Mouse (Mus musculus): ENCODE measurements around the gene Lrrc32. TPM values are rescaled to one million over a fixed set of nuclear protein-coding genes. Genes with fewer than 3 reads are reported as not detected.

The Lrrc32 gene
- polyA plus RNA-seq, 1 experiment from 2014 or later = 4.1 TPM

- 87% methylated on average over 1 of the region's 1 CpGs for WGBS
- H3K4me2 ChIP-seq (replicated peaks) = no peak overlapping the region
- peaks cover 11% of the 10 kb centered on the region for H3K27me3 ChIP-seq
- ATAC-seq (ENCODE audit: low FRiP score, low read depth) = no peak
- no peak overlapping the region for H3K4me3 ChIP-seq
- no peaks in the 10 kb centered on the region for H3K9me3 ChIP-seq
- H3K36me3 ChIP-seq = no peaks in the 10 kb centered on the region
- H3K27ac ChIP-seq (replicated peaks) = no peak overlapping the region
- H3K9ac ChIP-seq (replicated peaks) = no peak overlapping the region
- 0 out of 2 replicates have a peak, but pooled peaks cover 3% of the 10 kb centered on the region for H3K4me1 ChIP-seq
Observed at GRCm38 (mm10) chr7:98480481-98480880, 8.6 kb upstream of the Lrrc32 start.

GRCm38 (mm10) chr7:98481066-98481734 lies 7.9 kb upstream of the Lrrc32 start:
- H3K4me3 ChIP-seq = no peak overlapping the region
- no peaks in the 10 kb centered on the region for H3K36me3 ChIP-seq
- 16% methylated on average over 9 of the region's 9 CpGs for WGBS
- no peak overlapping the region for H3K4me2 ChIP-seq (replicated peaks)
- H3K9me3 ChIP-seq = no peaks in the 10 kb centered on the region
- H3K27ac ChIP-seq (replicated peaks) = no peak overlapping the region
- H3K4me1 ChIP-seq = 0 out of 2 replicates have a peak, but pooled peaks cover 3% of the 10 kb centered on the region
- peaks cover 11% of the 10 kb centered on the region for H3K27me3 ChIP-seq
- ATAC-seq (ENCODE audit: low FRiP score, low read depth) = peak; percentile 71
- no peak overlapping the region for H3K9ac ChIP-seq (replicated peaks)

GRCm38 (mm10) chr7:98481861-98482260 lies 7.2 kb upstream of the Lrrc32 start:
- Histone ChIP-seq H3K27me3 (peaks cover 11% of the 10 kb centered on the region), H3K4me1 (peaks cover 7% of the 10 kb centered on the region), H3K27ac (replicated peaks) (no peak overlapping the region), H3K9ac (replicated peaks) (no peak overlapping the region), H3K36me3 (no peaks in the 10 kb centered on the region), H3K9me3 (no peaks in the 10 kb centered on the region), H3K4me3 (no peak overlapping the region), H3K4me2 (replicated peaks) (no peak overlapping the region)
- no peak for ATAC-seq (ENCODE audit: low FRiP score, low read depth)
- 85% methylated on average over 8 of the region's 8 CpGs for whole genome bisulfite sequencing

GRCm38 (mm10) chr7:98482551-98483267 lies 6.4 kb upstream of the Lrrc32 start:
- ATAC-seq (ENCODE audit: low FRiP score, low read depth) = no peak
- Histone ChIP-seq H3K4me1 (peaks cover 7% of the 10 kb centered on the region), H3K4me3 (no peak overlapping the region), H3K27ac (replicated peaks) (no peak overlapping the region), H3K27me3 (peaks cover 13% of the 10 kb centered on the region), H3K9me3 (no peaks in the 10 kb centered on the region), H3K4me2 (replicated peaks) (no peak overlapping the region), H3K9ac (replicated peaks) (no peak overlapping the region), H3K36me3 (no peaks in the 10 kb centered on the region)
- 65% methylated on average over 12 of the region's 12 CpGs for WGBS

- H3K9ac ChIP-seq (replicated peaks) = no peak overlapping the region
- H3K36me3 ChIP-seq = no peaks in the 10 kb centered on the region
- no peaks in the 10 kb centered on the region for H3K9me3 ChIP-seq
- H3K4me2 ChIP-seq (replicated peaks) = no peak overlapping the region
- H3K27me3 ChIP-seq = peaks cover 18% of the 10 kb centered on the region
- ATAC-seq (ENCODE audit: low FRiP score, low read depth) = no peak
- H3K4me3 ChIP-seq = no peak overlapping the region
- no peak overlapping the region for H3K27ac ChIP-seq (replicated peaks)
- 35% methylated on average over 8 of the region's 8 CpGs for WGBS
- H3K4me1 ChIP-seq = peaks cover 7% of the 10 kb centered on the region
Observed at GRCm38 (mm10) chr7:98483268-98483607, 5.8 kb upstream of the Lrrc32 start.

GRCm38 (mm10) chr7:98484878-98485277 lies 4.2 kb upstream of the Lrrc32 start:
- Histone ChIP-seq H3K36me3 (no peaks in the 10 kb centered on the region), H3K27ac (replicated peaks) (no peak overlapping the region), H3K4me2 (replicated peaks) (no peak overlapping the region), H3K9me3 (no peaks in the 10 kb centered on the region), H3K9ac (replicated peaks) (no peak overlapping the region), H3K4me1 (peaks cover 12% of the 10 kb centered on the region), H3K4me3 (no peak overlapping the region), H3K27me3 (peaks cover 29% of the 10 kb centered on the region)
- ATAC-seq (ENCODE audit: low FRiP score, low read depth) = no peak
- 89% methylated on average over 3 of the region's 3 CpGs for WGBS

GRCm38 (mm10) chr7:98485508-98485907 lies 3.6 kb upstream of the Lrrc32 start:
- H3K27me3 ChIP-seq = peaks cover 36% of the 10 kb centered on the region
- H3K4me1 ChIP-seq = peaks cover 15% of the 10 kb centered on the region
- H3K4me2 ChIP-seq (replicated peaks) = no peak overlapping the region
- H3K4me3 ChIP-seq = no peak overlapping the region
- 79% methylated on average over 4 of the region's 4 CpGs for WGBS
- H3K27ac ChIP-seq (replicated peaks) = no peak overlapping the region
- H3K36me3 ChIP-seq = no peaks in the 10 kb centered on the region
- no peak overlapping the region for H3K9ac ChIP-seq (replicated peaks)
- H3K9me3 ChIP-seq = no peaks in the 10 kb centered on the region
- ATAC-seq (ENCODE audit: low FRiP score, low read depth) = no peak

GRCm38 (mm10) chr7:98486471-98486917 lies 2.6 kb upstream of the Lrrc32 start:
- no peak for ATAC-seq (ENCODE audit: low FRiP score, low read depth)
- peaks cover 45% of the 10 kb centered on the region for H3K27me3 ChIP-seq
- 67% methylated on average over 7 of the region's 7 CpGs for WGBS
- H3K4me3 ChIP-seq = no peak overlapping the region
- H3K4me2 ChIP-seq (replicated peaks) = no peak overlapping the region
- no peaks in the 10 kb centered on the region for H3K36me3 ChIP-seq
- no peaks in the 10 kb centered on the region for H3K9me3 ChIP-seq
- H3K27ac ChIP-seq (replicated peaks) = no peak overlapping the region
- no peak overlapping the region for H3K9ac ChIP-seq (replicated peaks)
- H3K4me1 ChIP-seq = peaks cover 12% of the 10 kb centered on the region

- Histone ChIP-seq H3K4me3 (no peak overlapping the region), H3K4me2 (replicated peaks) (no peak overlapping the region), H3K36me3 (no peaks in the 10 kb centered on the region), H3K9ac (replicated peaks) (no peak overlapping the region), H3K9me3 (no peaks in the 10 kb centered on the region), H3K4me1 (peaks cover 12% of the 10 kb centered on the region), H3K27ac (replicated peaks) (no peak overlapping the region), H3K27me3 (peaks cover 47% of the 10 kb centered on the region)
- no peak for ATAC-seq (ENCODE audit: low FRiP score, low read depth)
- 87% methylated on average over 11 of the region's 11 CpGs for WGBS
Observed at GRCm38 (mm10) chr7:98487202-98487980, 1.7 kb upstream of the Lrrc32 start.

GRCm38 (mm10) chr7:98488398-98489130 lies 519 bp upstream of the Lrrc32 start:
- 84% methylated on average over 13 of the region's 13 CpGs for WGBS
- no peaks in the 10 kb centered on the region for H3K36me3 ChIP-seq
- ATAC-seq (ENCODE audit: low FRiP score, low read depth) = no peak
- peak overlapping the region; percentile 81; the same call in 1 of the 2 replicates for H3K4me2 ChIP-seq (replicated peaks)
- H3K4me1 ChIP-seq = peaks cover 12% of the 10 kb centered on the region
- no peak overlapping the region for H3K4me3 ChIP-seq
- H3K9ac ChIP-seq (replicated peaks) = no peak overlapping the region
- no peak overlapping the region for H3K27ac ChIP-seq (replicated peaks)
- H3K9me3 ChIP-seq = no peaks in the 10 kb centered on the region
- H3K27me3 ChIP-seq = peaks cover 40% of the 10 kb centered on the region

- under 1% methylated on average over 50 of the region's 50 CpGs for WGBS
- ATAC-seq (ENCODE audit: low FRiP score, low read depth) = peak; percentile 91
- no peaks in the 10 kb centered on the region for H3K36me3 ChIP-seq
- H3K4me2 ChIP-seq (replicated peaks) = peak overlapping the region; percentile 81
- H3K9me3 ChIP-seq = no peaks in the 10 kb centered on the region
- peak overlapping the region; percentile 57 for H3K9ac ChIP-seq (replicated peaks)
- peaks cover 40% of the 10 kb centered on the region for H3K27me3 ChIP-seq
- no peak overlapping the region for H3K27ac ChIP-seq (replicated peaks)
- H3K4me3 ChIP-seq = peak overlapping the region; percentile 49
- peaks cover 12% of the 10 kb centered on the region for H3K4me1 ChIP-seq
Observed at GRCm38 (mm10) chr7:98489623-98490084, 571 bp downstream of the Lrrc32 start.
